Mouse (Mus musculus): ENCODE results near the gene Wsb2. TPM values are rescaled to one million over a fixed set of nuclear protein-coding genes. Genes with fewer than 3 reads are reported as not detected.
"Not testable (repeated sequence)": the region's sequence is repeated elsewhere in the genome, so short reads cannot be mapped to it uniquely, and the experiment has no call there.

Gene Wsb2
- total RNA-seq, 2 experiments from 2014 or later, result 264 to 285 TPM

- DNase-seq (ENCODE audit: extremely low spot score in 1 of 2, low spot score in 1 of 2), result peak in 1 of 2 experiments; percentile 48
Observed at GRCm38 (mm10) chr5:117356365-117357128, 557 bp upstream of the Wsb2 start.

GRCm38 (mm10) chr5:117357478-117358247, 559 bp downstream of the Wsb2 start:
- peak in 1 of 2 experiments; percentile 30 for DNase-seq (ENCODE audit: extremely low spot score in 1 of 2, low spot score in 1 of 2)

GRCm38 (mm10) chr5:117358248-117358630, 1.1 kb downstream of the Wsb2 start:
- no peak for DNase-seq (ENCODE audit: extremely low spot score in 1 of 2, low spot score in 1 of 2)

GRCm38 (mm10) chr5:117358725-117359124, 1.6 kb downstream of the Wsb2 start:
- peak; percentile 66 to 86 for DNase-seq (ENCODE audit: extremely low spot score in 1 of 2, low spot score in 1 of 2)

- no peak for DNase-seq (ENCODE audit: extremely low spot score in 1 of 2, low spot score in 1 of 2)
Observed at GRCm38 (mm10) chr5:117359497-117360227, 2.6 kb downstream of the Wsb2 start.

GRCm38 (mm10) chr5:117360228-117360515, 3.1 kb downstream of the Wsb2 start:
- no peak for DNase-seq (ENCODE audit: extremely low spot score in 1 of 2, low spot score in 1 of 2)

GRCm38 (mm10) chr5:117360631-117361541, 3.8 kb downstream of the Wsb2 start:
- DNase-seq (ENCODE audit: extremely low spot score in 1 of 2, low spot score in 1 of 2), result no peak

GRCm38 (mm10) chr5:117361590-117361989, 4.5 kb downstream of the Wsb2 start:
- DNase-seq (ENCODE audit: extremely low spot score in 1 of 2, low spot score in 1 of 2), result no peak

GRCm38 (mm10) chr5:117363066-117363782, 6.1 kb downstream of the Wsb2 start:
- DNase-seq (ENCODE audit: extremely low spot score in 1 of 2, low spot score in 1 of 2), result no peak

- DNase-seq (ENCODE audit: extremely low spot score in 1 of 2, low spot score in 1 of 2), result no peak
Observed at GRCm38 (mm10) chr5:117364821-117365220, 7.7 kb downstream of the Wsb2 start.

GRCm38 (mm10) chr5:117365904-117366561, 8.9 kb downstream of the Wsb2 start:
- no peak for DNase-seq (ENCODE audit: extremely low spot score in 1 of 2, low spot score in 1 of 2)

GRCm38 (mm10) chr5:117367206-117367605, 10.1 kb downstream of the Wsb2 start:
- no peak for DNase-seq (ENCODE audit: extremely low spot score in 1 of 2, low spot score in 1 of 2)

GRCm38 (mm10) chr5:117370592-117370991, 13.5 kb downstream of the Wsb2 start:
- no peak for DNase-seq (ENCODE audit: extremely low spot score in 1 of 2, low spot score in 1 of 2)

GRCm38 (mm10) chr5:117373418-117373817, 16.3 kb downstream of the Wsb2 start:
- no peak for DNase-seq (ENCODE audit: extremely low spot score in 1 of 2, low spot score in 1 of 2)

GRCm38 (mm10) chr5:117374372-117375049, 17.4 kb downstream of the Wsb2 start:
- DNase-seq (ENCODE audit: extremely low spot score in 1 of 2, low spot score in 1 of 2), result no peak

- peak in 1 of 2 experiments; percentile 31 for DNase-seq (ENCODE audit: extremely low spot score in 1 of 2, low spot score in 1 of 2)
Observed at GRCm38 (mm10) chr5:117376331-117376761, 19.2 kb downstream of the Wsb2 start.

GRCm38 (mm10) chr5:117377731-117378130, 20.6 kb downstream of the Wsb2 start:
- DNase-seq (ENCODE audit: extremely low spot score in 1 of 2, low spot score in 1 of 2), result not testable (repeated sequence)

GRCm38 (mm10) chr5:117380199-117380598, 23.1 kb downstream of the Wsb2 start:
- no peak for DNase-seq (ENCODE audit: extremely low spot score in 1 of 2, low spot score in 1 of 2)
